Mouse (Mus musculus) duodenum, adult 2 months (tissue): ENCODE measurements around the gene Gm36176. TPM values are rescaled to one million over a fixed set of nuclear protein-coding genes. Genes with fewer than 3 reads are reported as not detected.

Experiments used
- polyA plus RNA-seq: library from polyadenylated mRNA; depleted of rRNA; stranded (reverse); fragments of >200 nt; gene quantifications from 2 replicates; pipeline ENCODE4 v1.2.3, GENCODE M21; 2012; ENCODE audit warnings: low replicate concordance; rRNA removed

Gene Gm36176
- not detected in 2 replicates for polyA plus RNA-seq

GRCm38 (mm10) chr10:77846503-77846902, at the start of gene Gm36176:
TSS of gene Gm36176 (plus strand) at chr10:77846803.

GRCm38 (mm10) chr10:77798921-77799508, 47.6 kb upstream of the Gm36176 start, which contains the start of gene Gm19668:
TSS of gene Gm19668 (minus strand) at chr10:77799133.

GRCm38 (mm10) chr10:77811743-77812142, 34.9 kb upstream of the Gm36176 start, which contains the start of gene Gm9507:
TSS of gene Gm9507 (minus strand) at chr10:77811843.

DNA sequence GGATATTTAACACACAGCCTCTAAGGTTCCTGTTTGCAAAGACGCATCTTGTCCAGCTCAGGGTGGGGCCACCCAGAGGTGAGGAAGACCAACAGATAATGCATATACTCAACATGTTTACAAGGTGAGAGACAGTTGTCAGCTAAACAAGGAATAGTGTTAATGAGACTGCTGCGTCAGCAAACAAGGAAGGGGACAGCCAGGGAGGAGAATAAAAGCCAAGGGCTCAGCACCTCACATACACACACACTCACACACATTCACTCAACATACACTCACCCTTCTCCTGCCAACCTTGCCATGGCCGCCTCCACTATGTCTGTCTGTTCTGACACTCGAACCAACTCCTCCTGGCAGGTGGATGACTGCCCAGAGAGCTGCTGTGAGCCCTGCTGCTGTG, 32.2 kb upstream of the Gm36176 start, which contains the start of gene Gm2696:
TSS of gene Gm2696 (plus strand) at position 301 of the 400 bp plus-strand sequence.

DNA sequence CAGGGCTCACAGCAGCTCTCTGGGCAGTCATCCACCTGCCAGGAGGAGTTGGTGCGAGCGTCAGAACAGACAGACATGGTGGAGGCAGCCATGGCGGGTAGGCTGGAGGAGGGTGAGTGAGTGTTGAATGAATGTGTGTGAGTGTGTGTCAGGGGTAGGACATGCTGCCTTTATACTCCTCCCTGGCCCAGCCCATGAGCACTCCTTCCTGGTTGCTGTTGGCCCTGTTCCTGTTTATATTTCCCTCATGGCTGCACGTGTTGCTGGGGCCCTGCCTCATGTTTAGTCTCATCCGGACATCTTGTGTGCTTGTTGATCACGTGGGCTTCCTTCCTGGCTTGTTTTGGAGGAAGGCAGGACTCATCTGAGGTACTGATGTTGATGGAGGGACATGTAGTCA, 19.7 kb upstream of the Gm36176 start, which contains the start of gene Krtap10-4:
TSS of gene Krtap10-4 (minus strand) at position 145 of the 400 bp plus-strand sequence.

DNA sequence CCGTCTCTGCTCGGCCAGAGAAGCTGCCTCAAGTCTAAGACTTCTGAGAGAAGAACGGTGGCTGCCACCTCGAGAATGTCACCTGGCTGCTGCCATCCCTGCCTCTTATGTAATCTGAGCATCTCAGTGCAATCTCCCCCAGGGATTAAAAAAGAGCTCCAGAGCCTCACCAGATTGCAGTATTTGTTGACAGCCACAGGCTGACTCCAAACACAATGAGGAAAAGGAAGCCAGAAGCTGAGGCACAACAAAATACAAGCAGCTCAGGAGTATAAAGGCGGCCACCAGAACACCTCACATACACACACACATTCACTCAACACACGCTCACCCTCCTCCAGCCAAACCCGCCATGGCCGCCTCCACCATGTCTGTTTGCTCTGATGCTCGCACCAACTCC, 11.0 kb upstream of the Gm36176 start, which contains the start of gene Krtap10-10:
TSS of gene Krtap10-10 (plus strand) at position 301 of the 400 bp plus-strand sequence.

GRCm38 (mm10) chr10:77852559-77852958, 6.0 kb downstream of the Gm36176 start, which contains the start of gene Gm10318:
TSS of gene Gm10318 (plus strand) at chr10:77852859.

GRCm38 (mm10) chr10:77861675-77862074, 15.1 kb downstream of the Gm36176 start, which contains the start of gene Gm3285:
TSS of gene Gm3285 (plus strand) at chr10:77861975.

Other genes starting within 250 kb of the Gm36176 start
- gene Sumo3, start 240.7 kb upstream of the Gm36176 start, polyA plus RNA-seq, result 114 and 144 TPM in 2 replicates
- not detected in 2 replicates for gene Gm49325, start 240.6 kb upstream of the Gm36176 start, polyA plus RNA-seq
- gene Ube2g2, start 224.5 kb upstream of the Gm36176 start, polyA plus RNA-seq, result 18.6 and 24.1 TPM in 2 replicates
- gene Tspear, start 160.2 kb upstream of the Gm36176 start, polyA plus RNA-seq, result 0.19 and 0.56 TPM in 2 replicates
- not detected in 2 replicates for gene Gm19402, start 156.0 kb upstream of the Gm36176 start, polyA plus RNA-seq
- gene Gm9508, start 149.6 kb upstream of the Gm36176 start, polyA plus RNA-seq, result not detected in 2 replicates
- 1.1 TPM in 1 of 2 replicates, not detected in the other for gene Gm10272, start 140.2 kb upstream of the Gm36176 start, polyA plus RNA-seq
- not detected in 2 replicates for gene Gm10024, start 135.3 kb upstream of the Gm36176 start, polyA plus RNA-seq
- not detected in 2 replicates for gene Gm10142, start 131.0 kb upstream of the Gm36176 start, polyA plus RNA-seq
- 0.43 TPM in 1 of 2 replicates, not detected in the other for gene Krtap12-1, start 126.2 kb upstream of the Gm36176 start, polyA plus RNA-seq
- gene Gm10100, start 120.3 kb upstream of the Gm36176 start, polyA plus RNA-seq, result not detected in 2 replicates
- not detected in 2 replicates for gene Gm18596, start 104.2 kb upstream of the Gm36176 start, polyA plus RNA-seq
- not detected in 2 replicates for gene Gm9736, start 95.4 kb upstream of the Gm36176 start, polyA plus RNA-seq
- not detected in 2 replicates for gene Gm3233, start 87.1 kb upstream of the Gm36176 start, polyA plus RNA-seq
- not detected in 2 replicates for gene Gm3238, start 75.5 kb upstream of the Gm36176 start, polyA plus RNA-seq
- gene Gm7138, start 69.9 kb upstream of the Gm36176 start, polyA plus RNA-seq, result not detected in 2 replicates
- gene Gm3250, start 64.3 kb upstream of the Gm36176 start, polyA plus RNA-seq, result not detected in 2 replicates
- not detected in 2 replicates for gene Gm7137, start 58.6 kb upstream of the Gm36176 start, polyA plus RNA-seq
- not detected in 2 replicates for gene Gm9639, start 51.7 kb upstream of the Gm36176 start, polyA plus RNA-seq
- not detected in 2 replicates for gene Gm19668, start 47.7 kb upstream of the Gm36176 start, polyA plus RNA-seq
- gene Gm9507, start 35.0 kb upstream of the Gm36176 start, polyA plus RNA-seq, result not detected in 2 replicates
- not detected in 2 replicates for gene Gm2696, start 32.1 kb upstream of the Gm36176 start, polyA plus RNA-seq
- not detected in 2 replicates for gene Krtap10-4, start 19.7 kb upstream of the Gm36176 start, polyA plus RNA-seq
- gene Krtap10-10, start 10.9 kb upstream of the Gm36176 start, polyA plus RNA-seq, result not detected in 2 replicates
- 0.27 TPM in 1 of 2 replicates, not detected in the other for gene Gm10318, start 6.1 kb downstream of the Gm36176 start, polyA plus RNA-seq
- gene Gm3285, start 15.2 kb downstream of the Gm36176 start, polyA plus RNA-seq, result not detected in 2 replicates
- gene Lrrc3, start 55.7 kb downstream of the Gm36176 start, polyA plus RNA-seq, result 6.2 and 6.9 TPM in 2 replicates
- gene Trpm2, start 123.8 kb downstream of the Gm36176 start, polyA plus RNA-seq, result 1.3 and 2.2 TPM in 2 replicates
- gene 1810043G02Rik, start 131.7 kb downstream of the Gm36176 start, polyA plus RNA-seq, result 13.2 and 15.9 TPM in 2 replicates
- gene Pfkl, start 163.3 kb downstream of the Gm36176 start, polyA plus RNA-seq, result 31.3 and 60.7 TPM in 2 replicates
- gene Dnmt3l, start 195.1 kb downstream of the Gm36176 start, polyA plus RNA-seq, result 0.21 and 0.59 TPM in 2 replicates
- 0.36 and 0.49 TPM in 2 replicates for gene Aire, start 196.8 kb downstream of the Gm36176 start, polyA plus RNA-seq
- gene Icosl, start 222.5 kb downstream of the Gm36176 start, polyA plus RNA-seq, result 6.3 and 7.0 TPM in 2 replicates